Mouse (Mus musculus) left cerebral cortex, postnatal 10 days (tissue): ENCODE measurements around the gene Tecr. TPM values are rescaled to one million over a fixed set of nuclear protein-coding genes. Genes with fewer than 3 reads are reported as not detected.

Source experiments
- DNase-seq, 2 experiments: peaks; one replicate each; pipeline ENCODE4 v3.0.0; 2021 to 2022; ENCODE audit warnings: low spot score in 2 of 2, mixed read lengths in 1 of 2; ENCODE audit errors: extremely low spot score in 1 of 2
- intact Hi-C: fragments of 180-260 bp; cut with DNase I; formaldehyde crosslinking; loops from one replicate; pipeline ENCODE4 v1.15.1; 2025
- total RNA-seq, 2 experiments: library from RNA; stranded (reverse); gene quantifications; 2 replicates each; pipeline ENCODE4 v1.2.3; 2021

Tecr gene
- 100 to 1,000 TPM; 642 to 649 TPM for total RNA-seq

GRCm38 (mm10) chr8:83607661-83608397, at the start of gene Tecr, which contains the start of gene Dnajb1:
Gene Tecr (minus strand): TSS chr8:83607971.
Gene Dnajb1 (plus strand): TSS chr8:83608193.
- peak; percentile 99 to 100 for DNase-seq
- intact Hi-C loops: no loop called here

- DNase-seq: peak in 1 of 2 experiments; percentile 57
These were observed 48.9 kb upstream of the Tecr start for GRCm38 (mm10) chr8:83656484-83657246.

GRCm38 (mm10) chr8:83656043-83656442, 48.3 kb upstream of the Tecr start:
- no peak for DNase-seq
- intact Hi-C loops: no loop called here

More at GRCm38 (mm10) chr8:83656484-83657246, 48.9 kb upstream of the Tecr start:
- intact Hi-C loops: no loop called here

DNA sequence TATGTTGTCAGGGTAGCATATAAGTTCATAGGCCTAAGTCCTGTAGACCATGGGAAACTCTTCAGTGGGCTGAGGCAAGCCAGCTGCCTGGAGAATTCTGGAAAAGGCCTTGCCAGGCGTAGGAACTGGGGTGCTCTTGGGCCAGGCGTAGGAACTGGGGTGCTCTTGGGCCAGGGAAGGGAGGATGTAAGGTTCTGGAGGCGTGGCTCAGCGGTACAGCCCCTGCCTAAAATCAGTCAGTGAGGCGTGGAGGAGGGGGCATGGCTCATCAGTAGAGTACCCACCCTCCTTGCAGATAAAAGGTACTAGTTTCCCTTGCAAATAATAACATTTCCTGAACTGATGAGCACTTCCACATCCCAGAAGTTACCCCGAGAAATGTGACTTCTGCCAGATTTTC, 47.0 kb upstream of the Tecr start:
- intact Hi-C loops: no loop called here
- DNase-seq: no peak

GRCm38 (mm10) chr8:83653662-83654017, 45.9 kb upstream of the Tecr start:
- no peak for DNase-seq
- intact Hi-C loops: no loop called here

DNA sequence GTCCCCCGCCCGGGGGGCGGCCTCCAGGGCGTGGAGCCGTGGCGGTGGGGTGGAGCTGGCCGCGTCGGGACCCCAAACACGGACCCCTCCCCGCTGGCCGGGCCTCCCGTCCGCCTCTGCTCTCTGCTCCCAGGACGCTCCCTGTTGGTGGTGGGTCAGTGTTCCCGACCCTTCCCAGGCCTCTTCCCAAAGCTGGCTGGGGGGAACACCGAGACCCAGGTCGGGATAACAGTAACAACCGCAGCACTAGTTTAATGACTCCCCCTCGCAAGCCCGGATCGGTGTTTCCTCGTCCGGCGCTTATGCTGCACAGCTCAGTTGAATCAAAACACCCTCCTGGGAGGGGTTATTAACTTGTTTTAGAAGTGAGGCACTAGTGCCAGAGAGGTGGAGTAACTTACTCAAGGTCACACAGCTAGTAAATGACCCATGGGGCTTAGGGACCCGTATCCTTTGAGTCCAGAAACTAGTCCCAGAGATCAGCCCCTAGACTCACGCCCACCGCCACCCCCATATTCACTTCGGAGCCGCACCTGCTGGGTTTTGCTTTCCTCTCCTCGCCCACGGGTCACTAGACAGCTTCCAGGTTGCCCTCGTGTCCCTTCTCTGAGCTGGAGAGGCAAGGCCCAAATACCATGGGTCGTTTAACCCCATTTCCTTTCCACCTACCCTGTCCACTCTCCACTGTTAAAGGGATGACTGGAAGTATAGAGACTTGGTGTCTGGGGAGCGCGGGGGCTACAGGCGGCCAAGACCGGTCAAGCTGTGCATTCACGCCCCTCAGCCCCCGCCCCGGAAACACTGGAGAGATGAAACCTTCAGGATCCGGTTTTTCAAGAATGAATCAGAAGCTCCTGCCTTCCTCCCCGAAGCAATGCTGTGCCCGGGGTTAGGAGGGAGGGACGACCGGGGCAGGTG, 45.2 kb upstream of the Tecr start:
- intact Hi-C loops: no loop called here
- peak in 1 of 2 experiments; percentile 61 for DNase-seq

DNA sequence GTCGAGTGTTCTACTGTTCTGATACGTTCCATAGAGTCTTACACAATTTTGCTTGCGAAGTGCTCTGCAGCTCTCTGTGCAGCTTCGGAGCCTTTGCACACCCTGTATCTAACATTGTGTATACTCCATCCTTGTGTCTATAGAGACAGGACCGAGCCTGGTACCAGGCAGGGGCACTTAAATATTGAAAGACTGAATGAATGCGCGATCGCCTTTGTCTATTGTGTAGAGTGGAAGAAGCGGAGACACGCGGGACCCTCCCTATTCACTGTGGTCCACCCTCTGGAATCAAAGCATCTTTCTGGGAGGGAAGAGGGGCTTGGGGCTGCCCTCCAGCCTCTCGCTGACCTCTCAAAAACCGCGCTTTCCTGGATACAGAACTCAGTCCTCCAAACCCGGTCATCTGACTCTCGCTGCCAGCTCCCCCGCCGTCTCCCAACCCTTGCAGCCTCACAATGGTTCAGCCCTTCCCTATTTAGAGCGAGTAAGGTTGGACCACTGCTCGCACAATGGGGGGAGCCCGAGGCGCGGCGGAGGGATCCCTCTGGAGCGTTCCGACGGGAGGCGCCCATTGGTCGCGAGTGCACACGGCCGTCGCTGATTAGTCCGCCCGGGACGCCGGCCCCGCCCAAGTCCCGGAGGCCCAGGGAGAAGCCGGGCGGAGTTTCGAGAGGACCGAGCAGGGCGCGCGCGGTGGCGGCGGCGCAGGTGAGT, 44.4 kb upstream of the Tecr start, which contains the start of gene Gipc1:
Gene Gipc1, plus strand, starts transcription at position 648 of the 714 bp plus-strand sequence.
- intact Hi-C loops: no loop called here
- peak; percentile 96 to 98 for DNase-seq

DNA sequence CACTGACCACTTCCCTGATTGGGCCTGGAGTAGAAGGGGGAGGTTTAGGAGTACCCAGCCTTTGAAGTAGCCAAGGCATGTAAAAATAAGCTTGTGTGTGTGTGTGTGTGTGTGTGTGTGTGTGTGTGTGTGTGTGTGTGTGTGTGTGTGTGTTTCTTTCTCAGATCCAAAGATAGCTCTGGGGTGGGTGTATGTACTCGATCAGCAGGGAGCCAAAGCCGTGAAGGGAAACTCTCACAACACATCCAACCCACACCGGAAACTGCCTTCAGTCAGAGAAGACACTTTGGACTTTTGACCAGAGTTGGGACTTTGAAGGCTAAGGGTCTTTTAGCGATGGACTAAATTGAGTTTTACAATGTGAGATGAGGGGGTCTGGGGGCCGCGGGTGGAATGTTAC, 41.9 kb upstream of the Tecr start:
- DNase-seq: no peak
- intact Hi-C loops: no loop called here

DNA sequence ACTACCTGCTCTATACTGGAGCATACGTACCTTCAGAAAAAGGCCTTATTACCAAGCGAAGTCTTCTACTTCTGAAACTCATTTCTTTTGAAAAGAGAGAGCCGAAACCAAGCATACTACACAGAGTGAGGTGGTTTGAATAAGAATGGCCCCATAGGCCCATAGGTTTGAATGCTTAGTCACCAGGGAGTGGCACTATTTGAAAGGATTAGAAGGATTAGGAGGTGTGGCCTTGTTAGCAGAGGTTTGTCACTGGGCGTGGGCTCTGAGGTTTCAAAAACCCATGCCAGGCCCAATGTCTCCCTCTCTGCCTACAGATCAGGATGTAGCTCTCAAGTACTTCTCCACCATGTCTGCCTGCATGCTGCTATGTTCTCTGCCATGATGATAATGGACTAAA, 40.3 kb upstream of the Tecr start:
- no peak for DNase-seq
- intact Hi-C loops: no loop called here

DNA sequence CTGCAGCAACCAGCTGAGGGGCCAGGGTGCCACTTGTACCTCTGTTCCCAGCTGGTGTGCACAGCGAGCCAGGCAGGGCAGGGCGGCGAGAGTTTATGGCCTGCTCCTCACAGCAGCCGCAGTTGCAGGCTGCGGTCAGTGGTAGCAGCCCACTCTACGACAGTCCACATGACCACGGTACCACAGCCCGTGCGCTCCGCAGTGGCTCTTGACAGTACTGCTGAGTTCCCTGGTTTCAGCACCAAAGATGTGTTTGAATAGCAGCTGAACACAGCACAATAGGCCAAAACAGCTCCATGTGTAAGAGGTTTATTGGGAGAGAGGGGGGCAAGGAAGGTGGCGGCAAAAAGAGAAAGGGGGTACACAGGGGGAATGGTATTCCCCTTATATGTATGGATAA, 39.7 kb upstream of the Tecr start:
- DNase-seq: no peak
- intact Hi-C loops: no loop called here

GRCm38 (mm10) chr8:83639649-83640048, 31.9 kb upstream of the Tecr start:
- intact Hi-C loops: no loop called here

GRCm38 (mm10) chr8:83638856-83639255, 31.1 kb upstream of the Tecr start:
- DNase-seq: no peak
- intact Hi-C loops: no loop called here

More at GRCm38 (mm10) chr8:83639649-83640048, 31.9 kb upstream of the Tecr start:
- DNase-seq: no peak

- intact Hi-C loops: no loop called here
- DNase-seq: no peak
These were observed 24.4 kb upstream of the Tecr start for GRCm38 (mm10) chr8:83632083-83632707.

DNA sequence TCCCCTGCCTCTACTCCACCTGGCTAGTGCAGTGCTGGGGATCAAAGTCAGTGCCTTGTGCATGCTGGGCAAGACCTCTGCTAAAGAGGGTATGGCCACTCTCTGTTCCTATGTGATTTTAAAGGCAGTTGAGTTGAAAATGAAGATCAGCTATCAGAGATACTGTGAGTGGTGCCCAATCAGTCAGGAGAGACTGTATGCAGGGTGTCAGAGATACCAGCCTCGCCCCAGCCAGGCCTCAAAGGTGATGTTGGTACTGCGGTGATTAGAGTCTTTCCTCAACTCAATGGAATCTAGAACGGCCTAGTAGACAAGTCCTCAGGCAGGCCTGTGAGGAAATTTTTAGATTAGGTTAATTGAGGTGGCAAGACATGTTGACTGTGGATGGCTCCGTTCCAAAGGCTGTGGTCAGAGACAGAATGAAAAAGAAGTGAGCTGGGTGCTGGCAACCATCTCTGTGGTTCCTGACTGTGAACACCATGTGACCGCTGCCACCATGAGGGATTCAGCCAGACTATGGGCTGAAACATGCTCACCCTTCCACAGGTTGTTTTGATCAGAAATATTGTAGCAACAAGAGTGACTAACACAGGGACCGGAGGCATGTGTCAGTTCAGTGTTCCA, 18.0 kb upstream of the Tecr start:
- intact Hi-C loops: no loop called here
- DNase-seq: no peak

DNA sequence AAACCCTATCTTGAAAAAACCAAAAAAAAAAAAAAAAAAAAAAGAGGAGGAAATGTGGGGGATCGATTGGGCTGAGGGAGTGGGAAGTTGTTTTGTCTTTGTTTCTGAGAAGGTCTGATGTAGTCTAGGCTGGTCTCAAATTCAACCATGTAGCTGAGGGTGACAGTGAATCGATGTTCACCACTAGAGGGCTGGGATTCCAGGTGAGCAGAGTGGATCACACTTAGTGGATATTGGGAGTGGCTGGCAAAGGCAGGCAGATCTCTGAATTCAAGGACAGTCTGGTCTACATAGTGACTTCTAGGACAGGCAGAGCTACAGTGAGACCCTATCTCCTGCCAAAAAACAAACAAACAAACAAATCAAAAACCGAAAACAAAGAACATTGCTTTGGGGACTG, 17.0 kb upstream of the Tecr start:
- intact Hi-C loops: no loop called here
- DNase-seq: no peak

- no peak for DNase-seq
- intact Hi-C loops: no loop called here
These were observed 15.8 kb upstream of the Tecr start for GRCm38 (mm10) chr8:83623549-83623948.

DNA sequence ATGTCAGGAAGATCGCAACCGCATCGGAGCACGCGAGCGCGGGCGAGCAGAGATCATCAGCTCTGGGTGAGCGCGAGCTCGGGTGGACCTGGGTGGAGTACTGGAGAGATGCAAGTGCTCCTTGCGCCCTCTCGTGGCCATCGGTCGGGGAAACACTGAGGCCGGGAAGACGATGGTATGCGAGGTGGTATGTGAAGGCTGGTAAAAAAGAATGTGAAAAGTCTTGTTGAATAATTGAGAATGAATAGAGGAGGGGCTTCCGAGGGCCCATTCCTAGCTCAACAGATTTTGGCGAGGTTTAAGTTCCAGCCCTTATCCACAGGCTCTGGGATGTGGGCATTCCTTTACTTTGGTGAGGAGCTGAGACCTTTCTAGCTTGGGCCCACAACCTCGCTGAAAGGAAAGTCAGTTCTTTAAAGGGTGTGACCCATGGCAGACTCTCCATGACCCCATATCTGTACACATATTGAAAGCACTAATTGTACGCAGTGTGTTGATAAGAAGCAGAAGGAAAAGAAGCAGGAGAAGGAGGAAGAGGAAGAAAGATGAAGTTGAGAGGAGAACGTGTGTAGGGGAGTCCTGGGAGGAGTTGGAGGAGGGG, 14.7 kb upstream of the Tecr start:
- DNase-seq: peak; percentile 81 to 92
- intact Hi-C loops: no loop called here
